Mouse (Mus musculus): ENCODE measurements around the gene Omp.

DNA sequence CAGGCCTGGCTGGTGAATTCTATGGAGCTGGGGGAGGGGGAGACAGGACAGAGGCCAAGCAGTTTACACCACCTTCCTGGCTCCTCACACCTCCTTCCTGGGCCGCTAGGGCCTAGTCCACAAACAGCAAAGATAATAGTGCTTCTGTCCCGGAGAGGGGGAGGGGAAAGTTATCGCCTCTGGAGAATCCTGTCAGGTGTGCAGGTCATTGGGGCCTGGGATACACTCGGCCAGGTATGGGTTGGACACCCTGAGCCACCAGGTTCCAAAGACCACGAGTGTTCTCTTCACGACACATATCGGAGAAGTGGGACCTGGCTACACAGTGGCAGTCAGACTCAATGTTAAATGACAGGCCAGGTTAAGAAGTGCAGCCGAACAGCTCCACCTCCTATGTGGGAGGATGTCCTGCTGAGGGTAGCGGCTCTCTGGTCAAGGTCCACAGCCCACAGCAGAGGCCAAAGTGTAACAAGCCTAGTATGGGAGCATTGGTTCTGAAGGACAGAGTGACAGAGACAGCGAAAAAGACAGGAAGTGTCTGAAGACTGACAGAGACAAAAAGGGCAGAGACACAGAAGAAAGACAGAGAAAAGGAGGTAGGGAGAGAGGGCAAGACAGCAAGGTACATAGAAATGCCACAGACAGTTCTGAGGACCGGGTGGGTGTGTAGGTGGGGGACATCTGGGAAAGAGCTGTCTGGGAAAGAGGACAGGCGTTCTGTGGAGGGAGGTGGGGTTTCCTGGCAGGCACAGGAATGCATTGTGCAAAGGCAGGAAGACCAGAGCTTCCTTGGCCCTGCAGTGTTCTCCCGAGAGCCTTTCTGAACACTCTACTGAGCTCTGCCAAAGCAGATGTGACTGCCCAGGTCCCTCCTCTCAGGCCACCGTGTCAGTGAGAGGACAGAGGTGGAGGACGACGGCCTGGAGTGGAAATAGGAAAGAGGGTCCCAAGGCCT is 40.5 kb downstream of the Omp start:
- no peak for TF ChIP-seq POLR2A (IDR thresholded peaks at IDR 0.05; ENCODE audit: insufficient read length, low read depth)
- TF ChIP-seq CEBPB (IDR thresholded peaks at IDR 0.05; ENCODE audit: insufficient read depth, poor library complexity, severe bottlenecking): no peak
- TF ChIP-seq MYOD1 (IDR thresholded peaks at IDR 0.05; ENCODE audit: control insufficient read depth in 1 of 3, insufficient read length in 2 of 3, low read depth in 2 of 3): no peak

All from myocyte (in vitro differentiated cells).